Mouse (Mus musculus): ENCODE measurements around the gene Trappc12. TPM values are rescaled to one million over a fixed set of nuclear protein-coding genes. Genes with fewer than 3 reads are reported as not detected.

The Trappc12 gene
- polyA plus RNA-seq, 1 experiment from 2014 or later: 45.0 TPM

DNA sequence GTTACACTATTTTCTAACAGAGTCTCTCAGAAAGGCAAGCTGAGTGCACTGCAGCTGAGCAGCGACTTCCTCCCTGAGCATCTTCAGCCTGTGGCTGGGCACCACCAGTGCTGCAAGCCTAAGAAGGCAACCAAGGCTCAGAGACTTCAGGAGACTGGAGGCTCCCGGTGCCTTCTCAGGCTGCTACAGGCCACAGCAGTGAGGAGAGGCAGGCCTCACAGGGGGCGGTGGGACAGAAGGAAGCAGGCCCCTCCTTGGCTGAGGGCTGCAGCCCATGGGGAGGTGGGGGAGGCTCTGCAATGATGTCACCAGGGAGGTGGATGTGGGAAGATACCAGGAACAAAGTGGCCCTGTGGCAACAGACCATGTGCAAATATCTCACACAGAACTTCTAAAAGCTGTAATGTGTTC lies 50.2 kb downstream of the Trappc12 start:
- H3K4me2 ChIP-seq (replicated peaks): no peak overlapping the region
- 24% methylated on average over 3 of the region's 3 CpGs for WGBS
- H3K36me3 ChIP-seq: no peaks in the 10 kb centered on the region; the same call in 1 of the 2 replicates
- peak; percentile 53 for ATAC-seq (replicated peaks)
- H3K27me3 ChIP-seq: no peaks in the 10 kb centered on the region
- peak overlapping the region; percentile 94 for H3K27ac ChIP-seq (replicated peaks)
- H3K4me3 ChIP-seq: no peak overlapping the region
- peak overlapping the region; percentile 35 for H3K9ac ChIP-seq (replicated peaks)
- H3K9me3 ChIP-seq: no peaks in the 10 kb centered on the region
- H3K4me1 ChIP-seq: peaks cover 42% of the 10 kb centered on the region

DNA sequence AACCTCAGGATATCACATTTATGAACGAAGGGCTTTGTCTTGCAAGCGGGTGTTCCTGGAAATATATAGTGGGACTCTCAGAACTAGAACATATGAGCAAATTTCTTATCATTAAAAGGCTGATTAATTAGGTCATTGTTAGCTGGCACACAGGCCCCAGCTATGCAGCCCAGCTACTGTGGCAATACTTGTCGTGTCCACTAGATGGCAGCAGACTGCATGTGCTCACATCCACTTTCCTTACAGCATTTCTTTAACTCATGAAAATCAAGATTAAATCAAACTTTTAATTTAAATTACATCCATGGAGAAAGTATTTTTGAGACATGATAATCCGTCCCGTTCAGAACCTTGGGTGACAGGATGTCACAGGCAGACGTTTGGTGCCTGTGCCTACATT lies 50.6 kb downstream of the Trappc12 start:
- peak overlapping the region; percentile 94 for H3K27ac ChIP-seq (replicated peaks)
- no peak overlapping the region for H3K9ac ChIP-seq (replicated peaks)
- H3K27me3 ChIP-seq: no peaks in the 10 kb centered on the region
- H3K4me1 ChIP-seq: peaks cover 40% of the 10 kb centered on the region
- no peaks in the 10 kb centered on the region for H3K9me3 ChIP-seq
- no peak overlapping the region for H3K4me2 ChIP-seq (replicated peaks)
- WGBS: 6% methylated on average over 6 of the region's 6 CpGs
- H3K4me3 ChIP-seq: no peak overlapping the region
- peak; percentile 49; the same call in 1 of the 2 replicates for ATAC-seq (replicated peaks)
- no peaks in the 10 kb centered on the region; the same call in 1 of the 2 replicates for H3K36me3 ChIP-seq

DNA sequence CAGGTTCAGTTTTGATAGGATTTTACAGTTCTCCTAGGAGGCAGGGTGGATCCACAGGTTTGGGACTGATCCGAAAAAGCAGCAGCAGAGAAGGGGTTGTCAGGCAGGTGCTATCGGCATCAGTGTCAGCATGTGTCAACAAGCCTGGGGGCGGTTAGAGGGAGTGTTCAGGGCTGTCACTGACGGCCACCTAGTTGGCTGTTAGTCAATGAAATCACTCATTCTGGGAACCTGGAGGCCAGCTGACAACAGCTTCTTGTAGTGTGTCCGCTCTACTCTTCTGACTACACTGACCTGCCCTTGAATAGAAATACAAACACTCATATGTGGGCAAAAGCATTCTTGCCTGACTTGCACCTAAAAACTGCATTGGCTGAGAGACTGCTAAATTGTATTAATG lies 51.2 kb downstream of the Trappc12 start:
- Histone ChIP-seq H3K36me3 (no peaks in the 10 kb centered on the region; the same call in 1 of the 2 replicates), H3K9ac (replicated peaks) (no peak overlapping the region), H3K9me3 (no peaks in the 10 kb centered on the region), H3K4me3 (no peak overlapping the region), H3K4me1 (peaks cover 40% of the 10 kb centered on the region), H3K27me3 (no peaks in the 10 kb centered on the region), H3K27ac (replicated peaks) (peak overlapping the region; percentile 75), H3K4me2 (replicated peaks) (no peak overlapping the region)
- ATAC-seq (replicated peaks): no peak
- WGBS: 67% methylated on average over 5 of the region's 5 CpGs

DNA sequence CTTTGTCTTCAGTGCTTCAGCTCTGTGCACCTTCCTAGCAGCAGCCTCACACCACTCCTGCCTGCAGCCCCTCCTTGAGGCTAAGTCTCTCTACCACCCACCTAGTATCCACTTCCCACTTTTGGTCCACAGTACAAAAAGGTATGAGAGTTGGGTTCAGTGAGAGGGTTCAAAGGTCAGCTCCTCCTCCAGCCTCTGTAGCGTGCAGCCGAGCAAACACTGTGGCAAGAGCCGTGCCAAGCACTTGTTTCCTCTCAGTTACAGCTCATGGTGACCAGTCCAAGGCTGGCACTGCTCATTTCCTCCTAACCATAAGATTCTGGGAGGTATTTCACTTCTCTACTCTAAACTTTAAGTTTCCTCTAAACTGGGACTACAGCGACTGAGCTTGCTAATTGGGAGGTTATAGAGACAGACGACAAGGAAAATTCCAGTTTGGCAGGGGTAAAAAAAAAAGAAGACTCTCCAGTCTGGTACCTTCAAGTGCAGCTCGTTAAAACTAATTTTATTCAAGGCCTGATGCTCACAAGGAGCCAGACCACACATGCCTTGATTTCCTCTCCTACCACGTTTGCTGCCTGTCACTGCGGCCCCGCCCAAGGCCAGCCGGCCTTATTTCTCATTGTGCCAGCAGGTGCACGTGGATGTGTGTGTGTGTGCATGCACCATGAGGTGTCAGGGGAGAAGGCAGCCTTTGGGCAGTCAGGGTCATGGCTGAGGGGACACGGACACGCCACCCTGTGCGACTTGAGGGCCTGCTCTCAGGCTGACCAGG lies 52.3 kb downstream of the Trappc12 start:
- Histone ChIP-seq H3K36me3 (no peaks in the 10 kb centered on the region; the same call in 1 of the 2 replicates), H3K27me3 (no peaks in the 10 kb centered on the region), H3K4me3 (no peak overlapping the region), H3K9me3 (no peaks in the 10 kb centered on the region), H3K4me1 (peaks cover 40% of the 10 kb centered on the region), H3K27ac (replicated peaks) (peak overlapping the region; percentile 75), H3K4me2 (replicated peaks) (no peak overlapping the region), H3K9ac (replicated peaks) (no peak overlapping the region)
- peak; percentile 15; the same call in 1 of the 2 replicates for ATAC-seq (replicated peaks)
- 52% methylated on average over 14 of the region's 14 CpGs for WGBS

DNA sequence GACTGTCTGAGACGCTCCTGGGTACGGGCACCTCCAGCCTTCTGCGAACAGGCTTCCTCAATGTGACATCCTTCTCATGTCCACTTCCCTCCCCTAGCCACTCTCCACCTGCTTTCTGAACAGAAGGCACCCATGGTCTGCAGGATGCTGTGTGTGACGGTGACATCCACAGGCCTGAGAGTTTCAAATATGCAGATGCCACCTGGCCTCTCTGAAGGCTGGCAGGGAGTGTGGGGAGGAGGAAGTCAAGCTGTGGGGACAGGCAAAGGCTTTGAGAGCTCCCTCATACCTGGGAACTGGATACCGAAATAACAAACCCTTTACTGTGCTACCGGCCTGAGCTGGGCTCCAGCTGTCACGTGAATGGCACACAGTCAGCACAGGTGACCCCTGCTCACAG lies 55.5 kb downstream of the Trappc12 start:
- peaks cover 10% of the 10 kb centered on the region for H3K36me3 ChIP-seq
- no peak for ATAC-seq (replicated peaks)

DNA sequence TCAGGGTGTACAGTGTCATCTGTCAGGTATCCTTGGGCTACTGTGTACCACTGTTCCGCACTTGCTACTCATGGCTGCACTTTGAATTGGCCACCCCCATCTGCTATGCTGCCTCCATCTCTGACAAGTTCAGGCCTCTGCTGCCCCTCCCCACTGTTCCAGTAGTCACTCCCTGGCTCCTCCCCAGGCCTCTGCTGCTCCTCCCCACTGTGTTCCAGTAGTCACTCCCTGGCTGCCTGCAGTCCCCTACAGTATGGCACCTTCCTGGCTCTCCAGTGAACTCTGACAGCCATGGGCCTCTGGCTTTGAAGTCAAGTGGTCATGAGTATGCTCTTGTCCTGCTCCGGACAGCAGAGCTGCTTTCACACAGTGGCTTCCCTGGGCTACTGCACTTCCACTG lies 56.0 kb downstream of the Trappc12 start:
- Histone ChIP-seq H3K36me3 (peaks cover 10% of the 10 kb centered on the region), H3K4me3 (no peak overlapping the region), H3K4me2 (replicated peaks) (no peak overlapping the region), H3K27me3 (no peaks in the 10 kb centered on the region), H3K4me1 (peaks cover 16% of the 10 kb centered on the region), H3K27ac (replicated peaks) (no peak overlapping the region), H3K9ac (replicated peaks) (no peak overlapping the region), H3K9me3 (no peaks in the 10 kb centered on the region)
- ATAC-seq (replicated peaks): no peak
- WGBS: 93% methylated on average over 2 of the region's 2 CpGs

More for the DNA sequence above, 55.5 kb downstream of the Trappc12 start:
- Histone ChIP-seq H3K4me1 (peaks cover 17% of the 10 kb centered on the region), H3K4me2 (replicated peaks) (no peak overlapping the region), H3K9me3 (no peaks in the 10 kb centered on the region), H3K27me3 (no peaks in the 10 kb centered on the region), H3K4me3 (no peak overlapping the region), H3K27ac (replicated peaks) (no peak overlapping the region), H3K9ac (replicated peaks) (no peak overlapping the region)
- WGBS: 93% methylated on average over 7 of the region's 7 CpGs

DNA sequence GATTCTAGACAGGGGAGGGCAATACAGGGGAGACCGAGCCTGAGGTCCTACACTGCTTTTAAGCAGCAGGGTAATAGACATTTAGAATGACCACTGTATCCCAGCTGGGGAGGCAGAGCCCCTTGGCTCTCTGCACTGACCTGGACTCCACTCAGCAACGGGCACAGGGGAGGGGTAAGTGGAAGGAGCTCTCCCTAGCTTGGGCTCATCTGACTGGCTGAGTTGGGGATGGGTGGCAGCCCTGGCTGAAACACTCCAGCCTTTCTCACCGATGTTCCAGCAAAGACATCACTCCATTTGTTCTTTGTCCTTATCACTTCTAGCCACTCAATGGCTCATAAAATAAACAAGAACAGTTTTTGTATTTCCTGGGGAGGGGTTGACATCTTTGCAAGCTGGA lies 56.5 kb downstream of the Trappc12 start:
- H3K36me3 ChIP-seq: peaks cover 10% of the 10 kb centered on the region
- ATAC-seq (replicated peaks): no peak
- H3K9me3 ChIP-seq: no peaks in the 10 kb centered on the region
- H3K27ac ChIP-seq (replicated peaks): no peak overlapping the region
- no peak overlapping the region for H3K4me3 ChIP-seq
- H3K9ac ChIP-seq (replicated peaks): no peak overlapping the region
- H3K4me1 ChIP-seq: peaks cover 13% of the 10 kb centered on the region
- no peaks in the 10 kb centered on the region for H3K27me3 ChIP-seq
- no peak overlapping the region for H3K4me2 ChIP-seq (replicated peaks)
- WGBS: 86% methylated on average over 3 of the region's 3 CpGs

DNA sequence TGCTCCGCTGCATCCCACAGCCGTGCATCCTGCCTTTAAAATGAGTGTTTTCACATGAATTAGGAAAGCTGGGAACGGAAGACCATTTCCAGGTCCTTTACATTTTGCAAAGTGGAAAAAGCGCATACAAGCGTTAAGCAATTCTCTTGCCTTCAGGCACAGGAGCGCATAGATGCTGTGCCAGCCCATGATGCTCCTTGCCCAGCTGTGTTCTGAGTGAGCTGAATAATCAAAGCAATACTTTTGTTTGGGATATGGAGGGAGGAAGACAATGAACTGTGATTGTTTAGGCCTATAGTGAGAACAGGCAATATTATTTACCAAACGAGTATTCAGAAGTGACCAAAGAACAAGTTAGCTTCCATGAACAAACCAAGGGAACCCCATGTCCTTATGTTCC lies 59.5 kb downstream of the Trappc12 start:
- H3K4me3 ChIP-seq: no peak overlapping the region
- H3K9me3 ChIP-seq: no peaks in the 10 kb centered on the region
- H3K4me1 ChIP-seq: no peaks in the 10 kb centered on the region
- no peak for ATAC-seq (replicated peaks)
- H3K36me3 ChIP-seq: peaks cover 10% of the 10 kb centered on the region
- H3K4me2 ChIP-seq (replicated peaks): no peak overlapping the region
- WGBS: 92% methylated on average over 7 of the region's 7 CpGs
- H3K27ac ChIP-seq (replicated peaks): no peak overlapping the region
- no peaks in the 10 kb centered on the region for H3K27me3 ChIP-seq
- no peak overlapping the region for H3K9ac ChIP-seq (replicated peaks)

DNA sequence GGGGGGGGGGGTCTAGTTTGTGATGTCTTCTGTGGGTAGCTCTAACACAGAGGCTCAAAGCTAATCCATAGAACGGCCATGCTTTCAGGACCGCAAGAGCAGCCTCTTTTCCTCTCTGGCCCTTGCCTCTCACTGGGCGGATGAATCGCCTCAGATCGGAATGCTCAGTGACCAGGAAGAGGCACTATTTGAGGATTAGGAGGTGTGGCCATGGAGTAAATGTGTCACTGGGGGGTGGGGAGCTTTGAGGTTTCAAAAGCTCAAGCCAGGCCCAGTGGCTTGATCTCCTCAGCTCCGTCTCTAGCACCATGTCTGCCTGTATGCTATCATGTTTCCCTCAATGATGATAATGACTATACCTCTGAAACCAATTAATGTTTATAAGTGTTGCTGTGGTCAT lies 61.3 kb downstream of the Trappc12 start:
- H3K9ac ChIP-seq (replicated peaks): no peak overlapping the region
- H3K9me3 ChIP-seq: no peaks in the 10 kb centered on the region
- H3K4me3 ChIP-seq: no peak overlapping the region
- WGBS: 72% methylated on average over 6 of the region's 6 CpGs
- H3K27me3 ChIP-seq: no peaks in the 10 kb centered on the region
- peaks cover 10% of the 10 kb centered on the region for H3K36me3 ChIP-seq
- H3K27ac ChIP-seq (replicated peaks): no peak overlapping the region
- ATAC-seq (replicated peaks): no peak
- no peak overlapping the region for H3K4me2 ChIP-seq (replicated peaks)
- no peaks in the 10 kb centered on the region for H3K4me1 ChIP-seq

DNA sequence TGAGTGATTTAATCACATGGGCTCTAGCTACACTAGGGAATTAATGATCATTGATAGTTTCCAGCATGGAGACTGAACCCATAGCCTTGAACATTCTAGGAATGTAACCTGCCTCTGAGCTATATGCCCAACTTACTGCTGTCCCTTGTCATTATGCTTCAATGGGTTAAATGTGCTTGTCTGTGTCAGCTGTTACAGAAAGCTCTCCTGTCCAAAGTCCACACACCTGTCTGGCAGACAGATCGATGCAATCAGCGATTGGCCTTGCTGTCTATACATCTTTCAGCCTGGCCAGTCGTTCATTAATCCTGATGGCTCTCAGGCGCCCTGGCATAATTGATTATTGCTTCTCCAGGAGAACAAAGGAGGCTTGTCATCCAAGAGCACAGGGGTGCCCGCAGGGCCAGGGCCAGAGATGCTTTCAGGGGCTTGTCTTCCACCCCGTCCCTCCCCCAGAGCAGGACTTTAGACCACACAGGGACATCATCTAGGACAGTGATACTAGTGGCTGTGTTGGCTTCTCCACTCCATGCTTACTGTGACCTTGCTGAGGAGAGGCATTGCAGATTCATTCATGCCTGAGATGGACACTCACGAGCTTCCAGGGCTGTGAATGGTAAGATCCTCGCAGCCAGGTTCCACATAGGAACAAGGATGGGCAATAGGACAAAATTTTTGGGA lies 63.9 kb downstream of the Trappc12 start:
- Histone ChIP-seq H3K4me2 (replicated peaks) (no peak overlapping the region), H3K4me1 (no peaks in the 10 kb centered on the region), H3K36me3 (peaks cover 8% of the 10 kb centered on the region), H3K27me3 (no peaks in the 10 kb centered on the region), H3K9ac (replicated peaks) (no peak overlapping the region), H3K9me3 (no peaks in the 10 kb centered on the region), H3K4me3 (no peak overlapping the region), H3K27ac (replicated peaks) (no peak overlapping the region)
- ATAC-seq (replicated peaks): no peak
- WGBS: 68% methylated on average over 8 of the region's 8 CpGs

DNA sequence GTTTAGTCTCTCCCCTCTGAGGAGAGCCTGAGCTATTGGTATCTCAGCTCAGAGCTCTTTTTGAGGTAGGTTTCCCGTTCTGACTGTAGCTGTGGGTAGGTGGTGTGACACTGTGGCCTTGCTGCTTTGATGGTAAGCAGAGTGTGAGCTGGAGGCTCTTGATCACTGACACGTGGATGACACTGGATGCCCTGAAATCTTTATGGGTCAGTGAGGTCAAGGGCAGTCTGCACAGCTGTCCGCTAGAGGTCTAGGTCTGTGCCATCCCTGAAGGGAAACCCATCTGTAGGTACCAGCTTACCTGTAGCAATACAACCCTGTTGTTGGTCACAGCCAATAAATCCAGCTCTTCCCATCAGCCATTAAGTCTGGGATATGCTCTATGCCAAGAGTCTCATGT lies 64.5 kb downstream of the Trappc12 start:
- no peak for ATAC-seq (replicated peaks)
- Histone ChIP-seq H3K4me1 (no peaks in the 10 kb centered on the region), H3K36me3 (peaks cover 2% of the 10 kb centered on the region), H3K27ac (replicated peaks) (no peak overlapping the region), H3K4me2 (replicated peaks) (no peak overlapping the region), H3K9ac (replicated peaks) (no peak overlapping the region), H3K9me3 (no peaks in the 10 kb centered on the region), H3K4me3 (no peak overlapping the region), H3K27me3 (no peaks in the 10 kb centered on the region)
- WGBS: 82% methylated on average over 3 of the region's 3 CpGs

DNA sequence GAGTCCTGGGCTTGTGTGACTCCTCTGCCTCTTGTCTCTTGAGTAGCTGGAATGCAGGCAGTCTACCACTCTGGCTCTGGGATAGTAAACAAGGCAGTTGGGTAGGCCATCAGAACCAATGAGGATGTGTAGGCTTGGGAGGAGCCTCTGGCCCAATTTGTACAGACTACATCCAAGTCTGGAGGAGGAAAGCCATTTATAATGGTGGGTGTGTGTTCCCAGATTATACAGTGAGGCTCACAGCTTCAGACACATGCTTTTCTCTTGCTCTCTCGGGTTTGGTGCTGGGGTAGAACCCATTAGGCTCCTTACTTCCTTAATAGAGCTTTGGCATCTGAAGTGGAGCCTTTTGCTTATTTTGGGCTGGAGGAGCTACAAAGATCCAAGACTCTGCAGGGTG lies 65.6 kb downstream of the Trappc12 start:
- Histone ChIP-seq H3K9ac (replicated peaks) (no peak overlapping the region), H3K4me2 (replicated peaks) (no peak overlapping the region), H3K4me3 (no peak overlapping the region), H3K9me3 (no peaks in the 10 kb centered on the region), H3K36me3 (no peaks in the 10 kb centered on the region), H3K27me3 (no peaks in the 10 kb centered on the region), H3K27ac (replicated peaks) (no peak overlapping the region), H3K4me1 (no peaks in the 10 kb centered on the region)
- 81% methylated on average over 1 of the region's 1 CpGs for WGBS
- no peak for ATAC-seq (replicated peaks)
